Mouse (Mus musculus): Measurements from ENCODE around the gene Pick1.
"Not testable (repeated sequence)": the region's sequence is repeated elsewhere in the genome, so short reads cannot be mapped to it uniquely, and the experiment has no call there.

Pick1 gene

DNA sequence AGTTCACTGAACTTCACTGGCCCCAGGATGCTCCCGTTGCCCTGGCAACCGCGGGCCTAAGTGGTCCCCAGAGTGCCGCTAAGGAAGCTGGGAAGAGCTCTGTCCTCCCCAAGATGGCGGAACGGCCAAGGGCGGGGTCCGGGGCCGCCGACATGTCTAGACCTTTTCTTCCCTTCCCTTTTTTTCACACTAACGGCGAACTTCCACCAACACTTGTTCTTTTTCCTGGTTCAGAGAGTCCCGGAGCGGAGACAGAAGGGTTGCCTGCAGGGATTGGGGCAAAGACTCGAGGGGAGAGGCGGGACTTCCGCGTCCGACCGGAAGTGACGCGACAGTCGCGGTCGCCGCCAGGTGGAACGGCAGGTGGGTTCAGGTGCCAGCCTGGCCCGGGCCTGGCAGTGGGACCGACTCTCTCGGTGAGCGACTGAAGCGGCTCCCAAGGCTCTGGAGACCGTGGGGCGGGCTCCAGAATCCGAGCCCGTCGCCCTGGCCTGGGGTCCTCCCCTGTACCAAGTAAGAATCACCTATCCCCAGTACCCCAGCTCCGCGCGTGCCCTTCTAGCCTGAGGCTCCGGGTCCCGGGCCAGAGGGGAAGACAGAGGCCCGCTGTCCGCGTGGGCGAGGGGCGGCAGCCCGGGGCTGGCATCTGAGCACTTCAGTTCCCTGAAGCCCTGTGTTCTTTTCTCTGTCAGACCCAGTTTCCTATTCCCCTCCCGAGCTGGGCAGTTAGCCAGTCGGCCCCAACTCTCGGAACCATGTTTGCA, at the start of gene Pick1, which contains the start of gene Gm49486:
Pick1 (plus strand) TSS at position 116 of the 764 bp plus-strand sequence.
Gm49486 (plus strand) TSS at position 334 of the 764 bp plus-strand sequence.
- DNase-seq, result peak; percentile 92

DNA sequence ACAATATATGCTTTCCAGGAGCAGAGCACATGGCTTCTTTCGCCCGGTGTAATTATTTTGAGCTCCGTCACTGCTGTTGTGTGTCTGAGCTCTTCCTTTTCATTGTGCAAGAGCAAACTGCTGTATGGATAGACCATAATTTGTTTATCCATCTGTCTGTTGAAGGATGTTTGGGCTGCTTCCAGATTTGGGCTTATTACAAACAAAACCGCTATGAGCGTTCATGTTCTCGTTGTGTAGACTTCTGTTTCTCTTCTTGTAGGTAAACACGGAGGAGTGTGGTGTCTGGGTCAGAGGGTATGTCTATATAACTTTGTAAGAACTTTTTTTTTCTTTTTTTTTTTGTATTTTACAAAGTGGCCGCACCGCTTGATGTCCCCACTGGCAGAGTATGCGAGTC, 43.8 kb upstream of the Pick1 start:
- DNase-seq, result peak; percentile 69

DNA sequence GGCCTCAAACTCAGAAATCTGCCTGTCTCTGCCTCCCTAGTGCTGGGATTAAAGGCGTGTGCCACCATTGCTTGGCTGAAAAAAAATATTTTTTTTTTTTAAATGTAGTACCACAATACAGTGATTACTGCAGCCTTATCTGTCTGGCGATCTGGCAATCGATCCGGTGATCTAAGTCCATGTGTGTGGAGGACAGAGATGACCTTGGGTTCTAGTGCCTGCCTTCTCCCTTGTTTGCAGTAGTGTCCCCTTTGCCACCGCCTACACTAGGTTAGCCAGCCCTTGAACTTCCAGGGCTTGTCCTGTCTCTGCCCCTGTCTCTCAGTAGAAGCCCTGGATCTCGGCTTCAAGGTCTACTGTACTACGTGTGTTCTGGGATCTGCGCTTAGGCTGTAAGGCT, 41.2 kb upstream of the Pick1 start:
- DNase-seq, result no peak

DNA sequence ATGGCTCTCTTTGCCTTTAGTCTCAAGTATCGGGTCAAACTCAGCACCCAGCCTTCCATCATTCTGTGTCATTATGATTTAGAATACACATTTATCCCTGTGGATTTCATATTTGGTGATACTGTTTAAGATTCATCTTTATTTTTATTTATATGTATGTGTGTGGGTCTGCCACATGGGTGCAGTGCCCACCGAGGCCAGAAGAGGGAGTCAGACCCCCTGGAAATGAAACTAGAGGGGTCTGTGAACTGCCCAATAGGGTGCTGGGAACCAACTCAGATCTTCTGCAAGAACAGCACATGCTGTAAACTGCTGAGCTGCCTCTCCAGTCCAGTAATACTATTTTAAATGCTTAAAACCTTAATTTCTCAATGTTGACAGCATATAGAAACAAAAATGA, 37.5 kb upstream of the Pick1 start:
- DNase-seq, result no peak

DNA sequence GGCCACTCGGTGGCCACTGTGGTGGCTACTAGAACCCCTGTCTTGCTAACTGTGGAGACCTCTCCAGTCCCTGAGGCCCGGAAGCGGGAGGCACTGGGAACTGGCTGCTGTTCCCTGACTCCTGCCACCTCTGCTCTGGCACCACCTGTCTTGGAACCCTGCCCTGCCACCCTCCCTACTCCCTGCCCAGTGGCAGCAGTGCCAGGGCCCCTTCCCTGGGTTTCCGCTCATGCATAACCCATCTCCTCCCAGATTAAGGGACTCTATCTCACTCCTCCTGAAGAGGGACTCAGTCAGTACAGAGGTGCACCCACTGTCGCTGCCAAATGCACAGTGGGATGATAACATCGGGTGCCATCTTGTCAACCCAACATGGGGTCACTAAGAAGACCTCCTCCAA, 36.5 kb upstream of the Pick1 start:
- no peak for DNase-seq

DNA sequence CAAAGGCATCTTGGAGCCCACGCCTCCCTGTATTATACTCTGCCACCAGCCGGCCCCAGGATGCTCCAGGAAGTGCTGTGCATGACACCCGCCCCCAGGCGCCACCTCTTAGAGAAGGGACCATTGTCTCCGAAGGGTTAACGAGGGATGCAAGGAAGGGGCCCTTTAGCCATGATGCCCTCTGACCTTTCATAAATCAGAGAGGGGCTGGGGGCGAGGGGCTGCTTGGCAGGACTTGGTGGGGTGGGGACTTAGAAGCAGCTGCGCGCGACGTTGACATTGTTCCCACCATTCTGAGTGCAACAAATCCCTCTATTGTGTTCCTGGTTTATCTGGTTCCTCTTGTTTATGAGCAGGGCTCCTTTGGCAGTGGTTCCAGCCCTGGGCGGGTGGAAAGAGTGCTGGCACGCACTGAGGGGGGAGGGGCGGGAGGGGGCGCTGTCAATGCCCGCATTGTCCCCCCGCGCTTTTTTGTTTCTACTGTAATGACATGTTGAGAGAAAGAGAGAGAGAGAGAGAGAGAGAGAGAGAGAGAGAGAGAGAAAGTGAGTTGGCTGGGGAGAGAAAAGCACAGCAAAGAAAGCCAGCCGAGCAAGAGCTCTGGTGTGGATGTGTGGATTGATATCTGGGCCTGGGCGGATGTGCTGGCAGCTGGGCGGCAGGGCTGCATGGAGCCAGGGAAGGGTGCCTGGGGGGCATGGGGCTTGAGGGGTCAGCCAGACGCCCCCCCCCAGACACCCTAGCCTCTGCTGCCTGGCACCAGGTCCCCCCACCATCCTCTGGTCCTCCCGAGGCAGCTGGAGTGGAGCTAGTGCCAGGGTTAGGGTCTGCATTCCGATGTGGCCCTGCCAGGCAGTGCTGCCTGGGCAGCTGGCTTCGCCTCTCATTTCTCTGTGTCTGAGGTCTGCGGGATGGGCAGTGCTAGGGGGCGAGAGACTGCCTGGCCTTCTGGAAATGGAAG, 35.8 kb upstream of the Pick1 start:
- DNase-seq, result peak; percentile 82

DNA sequence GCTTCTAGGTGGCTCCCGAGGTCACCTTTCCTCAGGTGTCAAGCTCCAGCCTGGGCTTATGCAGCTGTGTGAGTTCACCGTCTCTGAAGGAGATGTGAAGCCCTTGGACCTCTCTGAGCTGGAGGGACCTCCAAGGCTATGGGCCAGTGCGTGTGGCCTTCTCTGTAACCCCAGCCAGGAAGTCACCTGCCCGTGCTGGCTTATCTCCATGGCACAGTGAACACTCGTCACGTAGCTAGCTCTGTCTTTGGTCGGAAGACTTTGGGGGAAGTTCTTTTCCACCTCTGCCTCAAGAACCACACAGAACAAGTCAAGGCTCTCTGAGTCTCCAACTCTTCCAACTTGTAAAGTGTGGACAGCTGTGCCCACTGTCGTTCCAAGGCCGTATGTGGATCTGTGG, 34.9 kb upstream of the Pick1 start:
- no peak for DNase-seq

DNA sequence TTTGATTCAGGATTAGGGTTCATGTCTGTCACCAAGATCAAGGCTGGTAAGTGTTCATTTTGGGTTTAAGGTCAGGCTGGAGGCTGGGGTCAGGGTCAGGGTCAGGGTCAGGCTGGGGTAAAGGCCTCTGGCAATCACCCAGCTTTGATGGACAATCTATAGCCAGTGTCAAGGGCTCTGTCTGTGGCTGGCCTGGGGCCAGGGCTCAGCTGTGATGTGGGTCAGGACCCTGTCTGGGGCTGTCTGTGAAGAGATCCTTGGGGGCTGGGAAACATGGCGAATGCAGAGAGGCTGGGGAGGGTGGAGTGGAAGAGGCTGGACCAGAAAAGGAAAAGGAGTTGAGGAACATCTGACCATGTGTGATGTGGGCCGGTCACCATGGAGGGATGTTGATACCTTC, 34.0 kb upstream of the Pick1 start:
- peak; percentile 21 for DNase-seq

DNA sequence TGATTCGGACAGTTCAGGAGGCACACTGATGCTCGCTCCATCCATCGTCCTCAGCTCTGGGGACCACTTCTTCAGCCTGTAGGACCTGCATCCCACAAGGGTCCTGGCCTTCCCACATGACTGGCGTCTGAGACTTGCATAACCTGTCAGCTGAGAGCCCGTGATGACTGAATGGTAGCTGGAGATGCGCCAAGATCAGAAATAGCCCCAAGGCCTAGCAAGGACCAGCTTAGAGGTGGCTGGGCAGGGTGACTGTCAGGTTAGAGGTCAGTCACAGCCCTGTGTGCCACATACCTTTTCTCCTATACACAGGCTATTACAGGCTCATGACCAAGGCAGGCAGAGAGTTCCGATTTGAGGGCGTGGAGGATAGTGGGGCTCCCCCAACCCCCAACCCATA, 33.5 kb upstream of the Pick1 start:
- DNase-seq, result no peak

DNA sequence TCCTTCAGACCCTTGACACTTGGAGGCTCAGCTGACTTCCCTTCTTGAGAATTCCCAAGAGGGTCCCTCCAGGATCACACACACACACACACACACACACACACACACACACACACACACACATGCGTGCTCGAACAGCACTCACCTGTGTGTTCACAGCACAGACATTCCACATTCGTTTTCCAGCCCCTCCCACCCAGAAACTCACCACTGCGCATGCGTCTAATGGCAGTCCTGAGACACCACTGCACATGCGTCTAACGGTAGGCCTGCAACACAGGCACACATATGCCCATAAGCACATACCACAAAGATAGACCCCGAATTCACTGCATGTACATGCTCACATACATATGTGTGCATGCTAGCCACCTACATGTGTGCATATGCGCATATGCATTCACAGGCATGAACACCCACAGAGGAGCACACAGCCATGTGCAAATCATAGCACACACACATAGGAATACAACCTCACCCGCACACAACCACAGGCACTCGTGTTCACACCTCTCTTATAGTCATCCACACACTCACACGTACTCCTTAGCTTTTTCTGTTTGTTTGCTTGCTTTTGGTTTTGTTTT, 29.5 kb upstream of the Pick1 start:
- DNase-seq, result no peak

DNA sequence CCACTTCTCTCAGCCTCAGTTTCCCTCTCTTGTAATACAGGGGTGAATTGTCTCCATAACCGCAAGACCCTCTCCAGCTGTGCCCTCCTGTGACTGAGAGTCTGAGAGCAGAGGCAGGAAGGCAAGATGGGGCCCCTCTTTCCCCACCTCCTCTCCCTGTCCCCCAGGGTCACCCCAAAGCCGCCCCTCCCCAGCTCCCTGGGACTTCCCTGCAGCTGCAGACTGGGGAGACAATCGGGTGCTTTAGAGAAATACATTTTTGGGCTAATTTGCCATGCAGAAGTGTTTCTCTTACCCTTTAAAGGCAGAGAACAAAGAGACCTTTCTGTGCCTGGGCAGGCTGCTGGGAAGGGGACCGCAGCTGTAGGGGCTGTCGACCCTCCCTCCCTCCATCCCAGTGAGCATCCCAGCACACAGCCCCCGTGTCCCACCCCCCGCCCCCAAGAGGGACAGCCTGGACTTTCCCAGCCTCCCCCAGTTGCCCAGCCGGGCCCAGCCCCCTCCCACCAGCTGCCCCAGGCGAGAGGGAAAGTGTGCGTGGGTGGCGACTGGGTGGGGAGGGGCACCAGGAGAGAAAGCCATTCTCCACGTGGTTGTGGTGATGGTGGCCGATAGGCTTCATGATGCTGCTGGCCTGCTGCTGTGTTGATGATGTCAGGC, 27.4 kb upstream of the Pick1 start:
- no peak for DNase-seq

DNA sequence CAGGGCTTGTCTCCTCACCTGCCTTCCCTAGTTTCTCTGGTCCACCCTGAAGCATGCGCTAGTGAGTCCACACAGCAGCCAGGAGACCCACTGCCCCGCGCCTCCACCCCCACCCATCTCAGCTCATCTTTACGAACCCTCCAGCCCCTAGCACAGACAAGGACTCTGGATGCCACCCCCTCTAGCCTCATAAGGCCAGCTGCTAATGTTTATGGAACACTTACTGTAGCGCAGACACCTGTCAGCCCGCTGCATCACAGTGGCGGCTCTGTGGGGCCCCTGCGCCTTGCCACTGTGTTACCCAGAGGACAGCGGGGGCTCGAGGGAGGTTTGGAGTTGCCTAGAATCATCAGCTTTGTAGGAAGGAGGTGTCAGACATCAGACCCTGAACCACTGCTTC, 26.4 kb upstream of the Pick1 start:
- DNase-seq, result no peak

DNA sequence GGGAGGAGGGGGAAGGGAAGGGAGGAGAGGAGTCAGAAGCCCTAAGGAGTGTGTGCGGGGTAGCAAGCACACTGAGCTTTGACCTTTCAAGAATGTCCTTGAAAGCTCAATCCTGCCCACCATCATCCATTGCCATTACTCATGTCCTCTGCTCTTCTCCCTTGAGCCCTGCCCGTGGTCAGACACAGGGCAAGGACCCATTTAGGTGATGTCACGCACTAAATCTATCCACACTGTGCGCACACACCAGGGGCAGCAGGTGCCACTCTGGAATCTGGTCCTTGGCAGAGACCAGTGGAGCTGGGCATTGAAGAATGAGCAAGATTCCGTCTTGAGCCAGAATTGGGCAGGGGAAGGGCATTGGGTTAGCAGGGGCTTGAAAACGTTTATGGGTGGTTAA, 20.8 kb upstream of the Pick1 start:
- DNase-seq, result no peak

DNA sequence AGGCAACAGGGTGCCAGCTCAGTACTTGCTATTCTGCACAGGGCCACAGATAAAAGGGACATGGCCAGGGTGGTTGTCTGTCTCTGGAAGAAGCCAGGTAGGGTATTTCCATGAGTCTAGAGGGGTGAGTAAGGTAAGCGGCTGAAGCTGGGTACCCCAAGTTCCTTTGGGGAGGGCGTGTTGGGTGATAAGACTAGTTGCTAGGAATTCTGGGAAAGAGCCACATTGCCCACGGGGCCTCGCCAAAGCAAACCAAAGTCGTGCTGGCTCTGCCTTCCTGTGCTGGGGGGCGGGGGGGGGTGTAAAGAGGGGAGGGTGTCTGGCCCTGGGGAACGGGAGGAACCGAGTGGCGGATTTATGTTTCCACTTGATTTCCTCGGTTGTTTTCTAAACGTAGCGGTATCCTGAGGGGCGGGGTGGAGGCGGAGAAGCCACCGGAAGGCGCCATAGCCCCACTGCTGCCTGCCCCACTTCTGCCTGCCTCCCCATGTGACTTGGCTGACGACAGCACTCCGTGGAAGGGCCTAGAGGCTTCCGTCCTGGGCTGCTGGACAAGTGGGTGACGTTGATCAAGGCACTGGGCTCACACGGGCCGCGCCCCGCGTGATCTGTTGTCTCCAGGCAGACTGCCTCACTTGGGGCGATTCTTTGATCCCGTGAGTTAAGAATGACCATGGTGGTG, 20.1 kb upstream of the Pick1 start:
- DNase-seq, result peak; percentile 67

DNA sequence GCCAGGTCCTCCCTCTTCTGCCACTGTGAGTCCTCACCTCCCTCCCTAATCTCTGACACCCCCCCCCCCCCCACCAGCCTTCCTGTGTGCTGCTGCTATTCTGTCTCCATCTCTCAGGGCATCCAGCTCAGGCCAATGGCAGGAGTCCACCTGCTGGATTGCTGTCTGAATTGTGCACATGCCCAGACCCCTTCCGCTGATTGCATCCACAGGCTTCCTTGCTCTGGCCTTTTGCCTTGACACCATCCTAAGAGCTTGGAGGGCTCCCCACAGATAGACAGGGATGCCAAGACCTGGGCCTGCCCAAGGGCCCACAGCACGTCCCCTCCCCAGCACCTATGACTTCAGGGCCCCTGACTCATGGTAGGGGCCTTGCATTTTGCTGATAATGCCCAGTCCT, 18.6 kb upstream of the Pick1 start:
- no peak for DNase-seq

DNA sequence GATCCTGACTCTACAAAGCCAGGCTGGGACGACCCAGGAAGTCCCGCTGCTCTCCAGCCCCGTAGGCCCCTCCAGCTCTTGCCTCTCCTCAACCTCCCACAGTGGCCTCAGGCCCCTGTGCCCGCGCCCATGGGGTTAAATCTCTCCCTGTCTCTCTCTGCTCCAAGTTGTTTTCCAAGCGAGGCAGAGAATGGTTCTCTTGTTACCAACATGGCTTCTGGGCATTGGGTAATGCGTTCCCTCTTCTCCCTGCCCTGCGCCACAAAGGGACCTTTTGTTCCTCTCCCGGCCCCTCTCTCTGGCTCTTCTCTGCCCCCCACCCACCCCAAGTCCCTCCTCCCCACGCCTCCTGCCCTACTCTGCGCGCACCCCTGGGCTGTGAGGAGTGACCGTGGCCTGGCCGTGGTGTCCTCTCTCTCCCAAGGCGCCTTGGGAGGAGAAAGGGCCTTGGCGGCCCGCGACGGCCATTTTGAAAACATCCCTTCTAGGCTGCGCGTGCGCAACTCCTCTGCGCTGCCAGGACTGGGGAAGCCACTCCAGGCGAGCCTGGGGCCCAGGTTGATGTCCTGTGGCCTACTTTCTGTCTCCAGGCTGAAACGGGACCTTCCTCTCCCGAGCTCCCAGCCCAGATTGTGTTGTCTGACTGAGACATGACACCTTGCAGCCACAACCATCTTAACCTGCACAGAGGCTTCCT, 16.1 kb upstream of the Pick1 start:
- no peak for DNase-seq

DNA sequence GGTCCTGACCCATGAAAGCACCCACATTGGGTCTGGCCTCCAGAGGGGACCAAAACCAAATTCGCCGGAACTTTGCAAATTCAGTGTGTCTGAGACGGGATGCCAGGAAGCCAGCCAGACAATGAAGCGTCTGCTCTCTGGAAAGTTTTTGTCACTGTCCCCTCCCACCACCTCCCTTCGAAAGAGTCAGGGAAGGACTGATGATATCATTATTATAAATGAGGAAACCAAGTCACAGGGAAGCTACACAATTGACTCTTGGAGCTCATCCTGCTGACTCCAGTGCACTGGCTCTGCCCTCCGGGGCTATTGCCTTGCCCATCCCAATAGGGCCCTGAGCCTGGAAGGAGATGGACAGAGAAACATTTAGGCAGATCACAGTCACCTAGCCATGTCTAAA, 15.4 kb upstream of the Pick1 start:
- peak; percentile 69 for DNase-seq

DNA sequence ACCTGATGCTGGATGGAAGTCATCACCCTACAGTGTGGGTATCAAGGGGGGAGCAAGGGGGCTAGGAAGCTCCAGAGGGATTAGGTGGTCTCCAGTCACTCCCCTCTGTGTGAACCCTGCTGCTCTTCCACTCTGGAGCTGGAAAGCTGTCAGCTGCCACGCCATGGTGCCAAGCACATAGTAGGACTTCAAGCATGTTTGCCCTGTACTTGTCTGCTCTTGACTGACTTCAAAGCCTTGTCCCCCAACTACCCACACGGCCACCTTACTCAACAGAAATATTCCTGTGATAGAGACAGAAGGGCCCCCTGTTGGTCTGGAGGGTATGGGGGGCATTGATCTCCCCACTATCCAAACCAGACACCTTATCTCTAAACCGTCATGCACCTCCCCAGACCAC, 12.8 kb upstream of the Pick1 start:
- DNase-seq, result no peak

DNA sequence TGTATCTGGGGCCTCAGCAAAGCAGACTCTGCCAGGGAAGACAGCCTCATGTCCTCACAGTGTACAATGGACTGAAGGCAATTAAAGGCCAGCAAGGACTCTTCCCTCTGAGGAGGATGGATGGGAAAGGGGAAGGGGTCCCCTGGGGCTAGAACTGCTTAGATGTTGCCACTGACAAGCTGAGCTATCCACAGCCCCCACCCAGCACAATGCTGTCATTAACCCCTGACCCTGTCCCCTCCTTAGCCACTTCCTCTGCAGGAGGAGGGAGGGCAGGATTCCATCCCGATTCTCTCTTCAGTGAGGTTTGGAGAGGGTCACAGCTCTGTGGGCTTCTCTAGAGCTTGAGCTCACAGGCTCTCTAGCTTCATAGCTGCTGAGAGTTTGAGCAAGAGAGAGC, 9.4 kb upstream of the Pick1 start:
- DNase-seq, result no peak

DNA sequence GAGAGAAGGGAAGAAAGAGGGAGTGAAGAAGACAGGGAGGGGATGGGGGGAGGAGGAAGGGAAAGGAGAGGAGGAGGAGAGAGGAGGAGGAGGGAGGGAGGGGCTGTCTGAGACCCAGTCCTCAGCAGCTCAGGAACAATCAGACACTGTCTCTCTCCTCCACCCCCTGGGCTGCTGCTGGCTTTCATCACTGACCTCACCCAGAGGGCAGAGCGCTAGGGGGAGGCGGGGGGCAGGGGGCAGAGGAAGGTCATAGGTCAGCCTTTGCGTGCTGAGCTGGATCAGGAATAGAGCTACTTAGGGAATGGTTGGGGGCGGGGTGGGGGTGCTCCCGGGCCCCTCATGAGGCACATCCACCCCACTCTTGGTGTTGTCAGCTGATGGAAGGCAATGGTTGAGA, 5.3 kb upstream of the Pick1 start:
- no peak for DNase-seq

DNA sequence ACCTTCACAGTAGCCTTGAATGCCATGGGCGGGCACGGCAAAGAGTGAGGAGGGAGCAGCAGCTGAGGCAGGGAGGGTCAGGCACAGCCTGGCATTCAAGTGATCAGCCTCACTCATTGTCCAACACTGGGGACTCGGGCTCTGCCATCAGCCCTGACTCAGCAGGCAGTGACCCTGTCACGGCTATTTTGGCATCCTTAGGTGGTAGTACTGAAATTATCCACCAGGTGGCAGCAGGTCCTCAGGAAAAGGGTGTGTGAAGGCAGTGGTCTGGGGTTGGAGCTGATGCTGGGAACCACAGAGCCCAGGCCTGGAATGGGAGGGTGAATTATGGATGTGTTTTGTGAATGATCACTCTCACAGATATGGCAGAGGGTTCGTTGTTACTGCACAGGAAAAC, 4.3 kb upstream of the Pick1 start:
- DNase-seq, result peak; percentile 94

DNA sequence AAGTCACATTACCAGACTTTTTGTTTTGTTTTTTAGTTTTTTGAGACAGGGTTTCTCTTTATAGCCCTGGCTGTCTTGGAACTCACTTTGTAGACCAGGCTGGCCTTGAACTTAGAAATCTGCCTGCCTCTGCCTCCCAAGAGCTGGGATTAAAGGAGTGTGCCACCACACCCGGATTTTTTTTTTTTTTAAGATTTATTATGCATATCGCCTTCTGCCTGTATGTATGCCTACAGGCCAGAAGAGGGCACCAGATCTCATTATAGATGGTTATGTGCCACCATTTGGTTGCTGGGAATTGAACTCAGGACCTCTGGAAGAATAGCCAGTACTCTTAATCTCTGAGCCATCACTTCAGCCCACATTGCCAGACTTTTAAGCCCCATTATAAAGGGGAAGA, 3.2 kb upstream of the Pick1 start:
- DNase-seq, result not testable (repeated sequence)
